Mouse (Mus musculus) kidney, adult 11 months (tissue): Measurements from ENCODE around the gene Agps.
A peak's percentile ranks its signal among the peaks of the same experiment; 100 is the strongest.
"Not testable (repeated sequence)": the region's sequence is repeated elsewhere in the genome, so short reads cannot be mapped to it uniquely, and the experiment has no call there.

Experiments
- DNase-seq: peaks from one replicate; pipeline ENCODE4 v3.0.0; 2022

Gene Agps

GRCm38 (mm10) chr2:75936685-75937084 is 104.7 kb downstream of the Agps start:
- not testable (repeated sequence) for DNase-seq

GRCm38 (mm10) chr2:75937520-75938116 is 105.6 kb downstream of the Agps start:
- peak; percentile 13 for DNase-seq

- peak; percentile 73 for DNase-seq
These were observed 106.4 kb downstream of the Agps start, which contains the start of gene Ttc30b for GRCm38 (mm10) chr2:75938117-75939063. Ttc30b (minus strand) TSS chr2:75938585.

- DNase-seq: no peak
These were observed 118.7 kb downstream of the Agps start for GRCm38 (mm10) chr2:75950685-75951084.

DNA sequence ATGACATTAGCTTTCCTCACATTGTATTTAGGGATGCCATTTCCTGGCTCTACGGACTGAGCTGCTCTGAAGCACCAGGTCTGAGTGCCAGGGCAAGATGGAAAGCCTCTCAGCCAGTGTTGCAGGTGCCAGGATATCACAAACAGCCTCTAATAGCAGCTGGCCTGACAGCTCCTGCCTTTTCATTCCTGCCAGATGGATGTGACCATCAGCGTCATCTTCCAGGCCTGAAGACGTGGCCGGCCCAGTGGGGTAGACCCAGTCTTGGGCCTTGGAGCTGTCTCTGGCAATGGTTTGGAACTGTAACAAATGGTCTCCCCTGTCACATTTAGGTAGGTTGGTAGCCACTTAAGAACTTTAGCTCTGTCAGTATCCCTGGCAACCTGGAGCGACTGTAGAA is 121.3 kb downstream of the Agps start:
- DNase-seq: no peak

DNA sequence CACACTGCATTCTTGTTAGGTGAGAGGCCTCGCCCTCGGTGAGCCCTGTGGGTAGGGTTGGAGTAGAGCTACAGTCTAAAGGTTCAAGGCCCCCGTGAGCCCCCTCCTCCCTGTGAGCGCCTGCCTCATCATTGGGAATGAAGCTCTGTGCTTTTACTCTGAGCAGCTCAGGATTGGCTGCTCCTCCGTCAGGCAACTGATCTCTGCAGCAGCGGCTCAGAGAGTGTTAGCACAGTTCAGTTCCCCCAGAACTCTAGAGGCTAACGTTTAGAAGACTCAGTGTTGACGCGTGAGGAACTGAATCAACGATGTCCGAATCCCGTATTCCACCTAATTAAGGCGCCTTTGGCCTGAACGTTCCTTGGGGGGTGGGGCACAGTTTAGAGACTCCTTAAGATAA is 123.7 kb downstream of the Agps start:
- DNase-seq: no peak

- DNase-seq: no peak
These were observed 127.3 kb downstream of the Agps start for GRCm38 (mm10) chr2:75959183-75959849.

DNA sequence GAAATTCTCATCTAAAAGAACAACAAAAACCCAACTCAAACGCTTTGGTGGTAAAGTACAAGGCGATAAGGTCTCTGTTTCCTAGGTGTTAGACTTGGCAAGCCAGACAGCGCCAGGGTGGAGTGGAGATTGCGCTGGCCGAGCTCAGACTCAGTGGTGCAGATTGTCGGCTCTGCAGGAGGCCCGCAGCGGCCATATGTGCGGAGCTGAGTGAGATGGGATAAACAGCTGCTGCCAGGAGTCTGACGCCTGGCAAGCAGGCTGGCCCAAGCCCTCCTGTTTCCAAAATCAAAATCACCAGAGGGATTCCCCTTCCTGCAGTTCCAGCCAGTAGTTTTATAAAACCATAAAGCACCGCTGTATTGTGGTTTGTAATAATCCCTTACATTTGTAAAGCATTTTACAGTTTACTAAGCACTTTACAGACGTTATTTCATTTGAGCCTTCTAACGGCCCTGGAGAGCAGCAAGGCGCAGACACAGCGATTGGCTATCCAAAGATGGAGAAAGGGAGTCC is 127.9 kb downstream of the Agps start:
- DNase-seq: no peak

GRCm38 (mm10) chr2:75960366-75961330 is 128.7 kb downstream of the Agps start:
- peak; percentile 32 for DNase-seq

DNA sequence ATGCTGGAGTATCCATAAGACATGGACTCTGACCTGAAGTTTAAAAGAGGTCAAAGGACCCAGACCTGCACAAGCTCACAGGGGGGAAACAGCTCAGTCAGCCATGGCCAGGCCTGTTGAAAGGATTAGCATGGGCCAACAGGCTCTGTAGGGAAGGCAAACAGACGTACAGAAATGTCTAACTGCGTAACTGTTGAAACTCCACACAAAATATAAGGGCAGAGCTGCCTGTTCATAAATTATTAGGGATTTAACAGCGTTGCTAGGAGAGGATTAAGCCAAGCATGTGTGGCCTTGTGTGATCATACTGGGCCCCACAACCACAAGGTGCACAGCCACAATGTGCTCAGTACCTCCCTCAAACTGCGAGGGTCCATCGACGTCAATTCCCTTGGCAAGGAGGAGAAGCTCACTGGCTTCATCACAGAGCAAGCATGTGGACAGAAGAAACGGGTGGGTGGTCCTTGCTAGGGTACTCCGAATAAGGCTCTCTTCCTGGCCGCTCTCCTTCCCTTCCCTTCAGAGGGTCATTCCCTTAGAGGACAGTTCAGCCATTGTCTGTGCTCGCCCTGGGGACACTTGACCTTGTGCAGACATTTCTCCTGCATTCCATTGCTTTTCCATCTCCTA is 131.3 kb downstream of the Agps start:
- DNase-seq: no peak

GRCm38 (mm10) chr2:75964051-75964450 is 132.1 kb downstream of the Agps start:
- DNase-seq: no peak

DNA sequence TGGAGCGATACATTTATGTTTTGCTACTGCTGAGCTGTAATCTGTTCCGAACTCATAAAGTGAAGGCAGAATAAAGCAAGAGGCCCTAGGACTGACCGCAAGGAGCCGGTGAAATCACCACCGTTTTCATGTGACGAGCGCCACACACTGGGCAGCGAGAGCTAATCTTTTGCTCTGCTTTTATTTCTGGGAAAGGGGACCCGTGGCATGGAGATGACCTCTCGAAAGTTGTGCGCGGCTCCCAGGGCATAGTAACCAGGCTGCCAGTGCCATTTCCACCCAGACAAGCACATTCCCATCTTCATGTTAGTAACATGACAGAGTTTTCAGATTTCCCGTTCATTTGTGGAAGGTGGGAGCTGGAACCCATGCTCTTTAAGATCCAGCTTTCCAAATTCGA is 132.5 kb downstream of the Agps start:
- peak; percentile 42 for DNase-seq

- DNase-seq: peak; percentile 32
These were observed 133.0 kb downstream of the Agps start for GRCm38 (mm10) chr2:75964972-75965371.

- no peak for DNase-seq
These were observed 142.2 kb downstream of the Agps start for GRCm38 (mm10) chr2:75974131-75974530.

- not testable (repeated sequence) for DNase-seq
These were observed 144.1 kb downstream of the Agps start for GRCm38 (mm10) chr2:75976070-75976469.

- DNase-seq: peak; percentile 15
These were observed 145.9 kb downstream of the Agps start, which contains the start of gene Ttc30a2 for GRCm38 (mm10) chr2:75977752-75978368. Ttc30a2 (minus strand) TSS chr2:75978170.
